Mouse (Mus musculus) heart, adult 2 months (tissue): ENCODE data around the gene Mas1. TPM values are rescaled to one million over a fixed set of nuclear protein-coding genes. Genes with fewer than 3 reads are reported as not detected.

Source experiments
- DNase-seq, 2 experiments: peaks; one replicate each; pipeline ENCODE4 v3.0.0; 2021
- H3K27ac ChIP-seq: fragments of 200-600 bp; 2 replicates; pipeline ENCODE4 v1.8.1; 2022
- H3K27me3 ChIP-seq: fragments of 200-500 bp; 2 replicates; pipeline ENCODE4 v1.6.1; 2012; ENCODE audit warnings: mild to moderate bottlenecking, low read length, inconsistent platforms, mixed read lengths; ENCODE audit not compliant: control insufficient read depth, insufficient read depth
- H3K36me3 ChIP-seq: fragments of 200-500 bp; 2 replicates; pipeline ENCODE4 v1.6.1; 2012; ENCODE audit warnings: low read length, inconsistent platforms; ENCODE audit not compliant: control insufficient read depth, insufficient read depth
- H3K4me1 ChIP-seq: fragments of 200-500 bp; 2 replicates; pipeline ENCODE4 v1.6.1; 2011; ENCODE audit warnings: low read length; ENCODE audit not compliant: control insufficient read depth, insufficient read depth
- H3K4me3 ChIP-seq: fragments of 200-600 bp; 2 replicates; pipeline ENCODE4 v1.8.1; 2022
- H3K79me2 ChIP-seq: fragments of 200-500 bp; replicated peaks from 2 replicates; pipeline ENCODE4 v1.6.1; 2012; ENCODE audit warnings: mild to moderate bottlenecking, inconsistent platforms, low read length, moderate library complexity, mixed read lengths; ENCODE audit not compliant: control insufficient read depth, insufficient read depth
- H3K9ac ChIP-seq: fragments of 200-500 bp; 2 replicates; pipeline ENCODE4 v1.6.1; 2012; ENCODE audit warnings: low read depth, mild to moderate bottlenecking, control low read depth, inconsistent platforms, low read length, mixed read lengths
- CTCF ChIP-seq: fragments of 200-600 bp; IDR thresholded peaks from 2 replicates; pipeline ENCODE4 v1.8.1; 2022; ENCODE audit warnings: antibody characterized with exemption, mild to moderate bottlenecking, moderate library complexity
- EP300 ChIP-seq: fragments of 200-500 bp; IDR thresholded peaks from 2 replicates; pipeline ENCODE4 v1.6.1; 2011; ENCODE audit warnings: low read depth, low read length, control low read depth; ENCODE audit not compliant: insufficient read depth
- POLR2A ChIP-seq: fragments of 200-500 bp; IDR thresholded peaks from 2 replicates; pipeline ENCODE4 v1.6.1; 2011; ENCODE audit warnings: mild to moderate bottlenecking, low read depth, low read length, control low read depth; ENCODE audit not compliant: insufficient read depth
- WGBS: fragments of 180-500 bp; shearing (Covaris S2); methylation state at CpG from one replicate; pipeline ENCODE4 v1.1.7; 2018; 5-methylcytosine and 5-hydroxymethylcytosine counted together
- intact Hi-C: fragments of 180-260 bp; cut with DNase I; formaldehyde crosslinking; loops from one replicate; pipeline ENCODE4 v1.15.1; 2025
- polyA plus RNA-seq: library from polyadenylated mRNA; depleted of rRNA; stranded (reverse); fragments of >200 nt; gene quantifications from 2 replicates; pipeline ENCODE4 v1.2.3, GENCODE M21; 2012
- total RNA-seq, 2 experiments: library from RNA; stranded (reverse); gene quantifications; 2 replicates each; pipeline ENCODE4 v1.2.3; 2021

Mas1 gene
- total and polyA plus RNA-seq, 3 experiments, result 0.68 to 1.6 (median 1.0) TPM

- Histone ChIP-seq H3K79me2 (no peaks in the 10 kb centered on the region), H3K36me3 (peaks cover 3% of the 10 kb centered on the region; the same call in 1 of the 2 replicates), H3K27ac (no peak overlapping the region), H3K9ac (no peak overlapping the region), H3K4me3 (no peak overlapping the region), H3K4me1 (peaks cover 4% of the 10 kb centered on the region), H3K27me3 (no peaks in the 10 kb centered on the region)
- peak in 1 of 2 experiments; percentile 19 for DNase-seq
- TF ChIP-seq POLR2A (no peak), EP300 (no peak), CTCF (no peak)
- WGBS, result 82% methylated on average over 1 of the region's 1 CpGs
- intact Hi-C loops, result loop anchor here (1.0 to 5.0 kb wide), 4 partner anchors 97 to 395 kb away; no protein-coding TSS in a partner anchor
Measured at GRCm38 (mm10) chr17:12810973-12811303, 57.0 kb downstream of the Mas1 start.

- no peak overlapping the region for H3K4me3 ChIP-seq
- peak overlapping the region; percentile 18 for H3K27ac ChIP-seq
- peaks cover 3% of the 10 kb centered on the region; the same call in 1 of the 2 replicates for H3K36me3 ChIP-seq
- TF ChIP-seq EP300 (peak; percentile 98), CTCF (peak; percentile 97), POLR2A (no peak)
- peaks cover 4% of the 10 kb centered on the region for H3K4me1 ChIP-seq
- peak overlapping the region; percentile 63 for H3K9ac ChIP-seq
- H3K79me2 ChIP-seq, result no peaks in the 10 kb centered on the region
- intact Hi-C loops, result loop anchor here (1.0 to 5.0 kb wide), 4 partner anchors 96 to 394 kb away; no protein-coding TSS in a partner anchor
- DNase-seq, result peak; percentile 67 to 75
- 16% methylated on average over 14 of the region's 14 CpGs for WGBS
- H3K27me3 ChIP-seq, result no peaks in the 10 kb centered on the region
Measured at GRCm38 (mm10) chr17:12810103-12810972, 57.6 kb downstream of the Mas1 start.

GRCm38 (mm10) chr17:12808851-12809250 is 59.1 kb downstream of the Mas1 start:
- intact Hi-C loops, result loop anchor here (5.0 kb wide), 1 partner anchor 42 kb away; the partner anchor contains the start of gene Igf2r

GRCm38 (mm10) chr17:12804584-12805445 is 63.1 kb downstream of the Mas1 start:
- no peak overlapping the region for H3K27ac ChIP-seq
- peak in 1 of 2 experiments; percentile 8 for DNase-seq
- H3K4me1 ChIP-seq, result peaks cover 1% of the 10 kb centered on the region; the same call in 1 of the 2 replicates
- no peaks in the 10 kb centered on the region for H3K79me2 ChIP-seq
- TF ChIP-seq EP300 (no peak), CTCF (no peak), POLR2A (no peak)
- intact Hi-C loops, result loop anchor here (5.0 kb wide), 1 partner anchor 38 kb away; the partner anchor contains the start of gene Igf2r
- no peaks in the 10 kb centered on the region for H3K36me3 ChIP-seq
- no peak overlapping the region for H3K4me3 ChIP-seq
- H3K9ac ChIP-seq, result no peak overlapping the region
- H3K27me3 ChIP-seq, result no peaks in the 10 kb centered on the region

More at GRCm38 (mm10) chr17:12808851-12809250, 59.1 kb downstream of the Mas1 start:
- no peak for DNase-seq
- Histone ChIP-seq H3K36me3 (peaks cover 3% of the 10 kb centered on the region; the same call in 1 of the 2 replicates), H3K27ac (no peak overlapping the region), H3K79me2 (no peaks in the 10 kb centered on the region), H3K4me3 (no peak overlapping the region), H3K4me1 (peaks cover 6% of the 10 kb centered on the region), H3K27me3 (no peaks in the 10 kb centered on the region), H3K9ac (no peak overlapping the region)
- WGBS, result 77% methylated on average over 6 of the region's 6 CpGs
- TF ChIP-seq EP300 (no peak), POLR2A (no peak), CTCF (no peak)

GRCm38 (mm10) chr17:12801861-12802540 is 65.9 kb downstream of the Mas1 start:
- Histone ChIP-seq H3K4me3 (no peak overlapping the region), H3K79me2 (0 out of 2 replicates have a peak, but pooled peaks cover 2% of the 10 kb centered on the region), H3K4me1 (peaks cover 6% of the 10 kb centered on the region; the same call in 1 of the 2 replicates), H3K36me3 (no peaks in the 10 kb centered on the region), H3K27me3 (no peaks in the 10 kb centered on the region), H3K9ac (no peak overlapping the region), H3K27ac (no peak overlapping the region)
- DNase-seq, result peak in 1 of 2 experiments; percentile 15
- TF ChIP-seq EP300 (no peak), CTCF (no peak), POLR2A (no peak)
- 69% methylated on average over 9 of the region's 9 CpGs for WGBS
- intact Hi-C loops, result no loop called here
